Mouse (Mus musculus): ENCODE results near the gene Vmn2r29. TPM values are rescaled to one million over a fixed set of nuclear protein-coding genes. Genes with fewer than 3 reads are reported as not detected.

The Vmn2r29 gene
- polyA plus RNA-seq, 1 experiment from 2014 or later: 3.5 TPM

DNA sequence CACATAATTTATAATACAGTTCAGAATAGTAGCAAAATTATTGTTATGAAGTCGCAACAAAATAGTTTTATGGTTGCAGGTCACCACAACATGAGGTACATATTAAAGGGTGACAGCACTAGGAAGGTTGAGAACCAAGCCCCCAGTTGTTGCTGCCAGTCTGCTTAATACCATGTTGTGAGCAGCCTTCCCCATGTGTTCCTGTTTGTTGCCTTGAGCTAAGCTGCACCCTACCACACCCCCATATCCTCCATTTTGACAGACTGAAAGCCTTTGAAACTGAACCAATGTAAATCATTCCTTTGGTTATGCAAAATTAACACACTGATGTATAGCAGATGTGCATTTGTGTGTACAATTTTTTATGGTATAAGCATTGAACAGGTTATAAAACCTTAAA lies 61.2 kb downstream of the Vmn2r29 start:
- WGBS: 100% methylated on average over 1 of the region's 1 CpGs
- H3K4me2 ChIP-seq (replicated peaks): no peak overlapping the region
- H3K27me3 ChIP-seq (ENCODE audit: control insufficient read depth, insufficient read depth, low read length): no peaks in the 10 kb centered on the region
- ATAC-seq (ENCODE audit: low FRiP score) (no peak), DNase-seq (ENCODE audit: low spot score) (no peak)
- H3K4me3 ChIP-seq (replicated peaks; ENCODE audit: low read length): no peak overlapping the region
- no peak overlapping the region for H3K27ac ChIP-seq
- no peaks in the 10 kb centered on the region for H3K9me3 ChIP-seq (ENCODE audit: control insufficient read depth, low read length)
- no peak overlapping the region for H3K9ac ChIP-seq
- no peaks in the 10 kb centered on the region for H3K4me1 ChIP-seq (replicated peaks; ENCODE audit: control insufficient read depth, insufficient read depth, low read length)
- H3K36me3 ChIP-seq (replicated peaks; ENCODE audit: control insufficient read depth, insufficient read depth): peaks cover 28% of the 10 kb centered on the region

Other genes starting within 250 kb of the Vmn2r29 start
- gene Zfp954, start 125.8 kb downstream of the Vmn2r29 start, polyA plus RNA-seq (2014; fragmentation: Nextera tagmentation; extraction: Ambion mirVana): 20.8 and 24.1 TPM in 2 replicates
- gene Zfp773, start 110.6 kb downstream of the Vmn2r29 start, polyA plus RNA-seq (2014; fragmentation: Nextera tagmentation; extraction: Ambion mirVana): 11.9 and 14.2 TPM in 2 replicates
- 3.6 and 3.7 TPM in 2 replicates for gene Zfp418, start 76.0 kb downstream of the Vmn2r29 start, polyA plus RNA-seq (2014; fragmentation: Nextera tagmentation; extraction: Ambion mirVana)
- 9.1 and 9.8 TPM in 2 replicates for gene Zfp772, start 37.3 kb downstream of the Vmn2r29 start, polyA plus RNA-seq (2014; fragmentation: Nextera tagmentation; extraction: Ambion mirVana)
- 10.1 and 11.9 TPM in 2 replicates for gene Gm45844, start 31.0 kb upstream of the Vmn2r29 start, polyA plus RNA-seq (2014; fragmentation: Nextera tagmentation; extraction: Ambion mirVana)
- 172 and 188 TPM in 2 replicates for gene Clcn4, start 53.5 kb upstream of the Vmn2r29 start, polyA plus RNA-seq (2014; fragmentation: Nextera tagmentation; extraction: Ambion mirVana)
- gene Vmn2r30, start 90.3 kb upstream of the Vmn2r29 start, polyA plus RNA-seq (2014; fragmentation: Nextera tagmentation; extraction: Ambion mirVana): not detected in 2 replicates
- gene Gm45783, start 127.2 kb upstream of the Vmn2r29 start, polyA plus RNA-seq (2014; fragmentation: Nextera tagmentation; extraction: Ambion mirVana): not detected in 2 replicates
- not detected in 2 replicates for gene Vmn2r31, start 152.4 kb upstream of the Vmn2r29 start, polyA plus RNA-seq (2014; fragmentation: Nextera tagmentation; extraction: Ambion mirVana)
- gene Vmn2r32, start 232.7 kb upstream of the Vmn2r29 start, polyA plus RNA-seq (2014; fragmentation: Nextera tagmentation; extraction: Ambion mirVana): not detected in 2 replicates